Mouse (Mus musculus) B cell, adult 62 days (primary cell): Measurements from ENCODE around the gene Zfp131. TPM values are rescaled to one million over a fixed set of nuclear protein-coding genes. Genes with fewer than 3 reads are reported as not detected.

ENCODE experiments used
- total RNA-seq: library from RNA; stranded (reverse); gene quantifications from 4 replicates; pipeline ENCODE4 v1.2.4, GENCODE M21; 2023

Gene Zfp131
- total RNA-seq, result 73.4 to 81.7 TPM (median 76.3 TPM) in 4 replicates

GRCm38 (mm10) chr13:119790761-119791579 lies at the start of gene Zfp131:
Zfp131 (minus strand) TSS chr13:119790889.

GRCm38 (mm10) chr13:119835320-119836056 lies 44.8 kb upstream of the Zfp131 start, which contains the start of gene D13Ertd608e:
D13Ertd608e (plus strand) TSS chr13:119836006.

GRCm38 (mm10) chr13:119830116-119830515 lies 39.4 kb upstream of the Zfp131 start, which contains the start of gene AF067063:
AF067063 (minus strand) TSS chr13:119830216.

DNA sequence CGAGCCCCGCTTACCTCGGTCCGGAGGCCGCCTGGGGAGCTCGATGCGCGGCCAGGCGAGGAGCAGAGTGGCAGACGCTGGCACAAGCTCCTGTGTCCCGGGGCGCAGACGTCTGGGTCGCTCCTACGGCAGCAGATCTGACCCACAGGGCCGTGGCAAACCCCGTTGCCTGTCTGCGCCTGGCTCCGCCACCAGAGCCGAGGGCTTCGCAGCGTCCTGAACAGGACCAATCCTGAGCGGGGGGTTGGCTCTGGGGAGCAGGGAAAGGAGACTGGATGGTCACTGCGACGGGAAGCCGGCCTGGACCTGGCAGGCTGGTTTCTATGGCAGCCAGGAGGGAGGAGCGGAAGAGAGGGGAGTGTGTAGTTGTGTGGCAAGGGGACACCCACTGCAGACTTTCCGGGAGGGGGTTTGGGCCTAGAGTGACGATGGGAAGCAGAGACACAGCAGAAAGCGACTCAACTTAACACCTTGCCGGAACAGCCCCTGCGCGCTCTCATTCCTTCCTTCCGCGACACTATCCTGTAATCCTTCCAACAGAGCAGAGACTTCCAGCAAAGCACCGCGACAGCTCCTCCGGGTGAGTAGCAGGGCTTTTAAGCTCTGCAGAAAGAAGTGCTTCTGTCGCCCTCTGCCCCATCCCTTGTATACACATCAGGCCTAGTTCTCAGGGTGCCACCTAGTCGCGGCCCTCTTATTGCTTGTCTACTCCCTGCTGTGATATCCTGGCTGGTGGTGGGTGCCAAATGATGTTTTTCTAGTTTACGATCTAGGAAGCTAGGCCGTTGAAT lies 34.8 kb downstream of the Zfp131 start, which contains the start of gene Nim1k:
TSS of gene Nim1k (minus strand) at position 202 of the 791 bp plus-strand sequence.

Other genes with a start within 250 kb of the Zfp131 start
- gene Ccl28, start 167.1 kb downstream of the Zfp131 start, total RNA-seq, result not detected in 4 replicates
- 28.0 to 34.2 TPM (median 30.0 TPM) in 4 replicates for gene Hmgcs1, start 100.5 kb downstream of the Zfp131 start, total RNA-seq
- gene Nim1k, start 35.0 kb downstream of the Zfp131 start, total RNA-seq, result 0.14 to 0.33 TPM (median 0.29 TPM) in 4 replicates
- not detected in 4 replicates for gene AF067063, start 39.3 kb upstream of the Zfp131 start, total RNA-seq
- gene D13Ertd608e, start 45.1 kb upstream of the Zfp131 start, total RNA-seq, result not detected in 4 replicates
- not detected in 4 replicates for gene Tcstv1, start 103.9 kb upstream of the Zfp131 start, total RNA-seq
- not detected in 4 replicates for gene Gm21761, start 138.4 kb upstream of the Zfp131 start, total RNA-seq
- not detected in 4 replicates for gene B020031M17Rik, start 159.9 kb upstream of the Zfp131 start, total RNA-seq
- gene Gm36079, start 236.1 kb upstream of the Zfp131 start, total RNA-seq, result not detected in 4 replicates